Mouse (Mus musculus): ENCODE measurements around the gene Gigyf1. TPM values are rescaled to one million over a fixed set of nuclear protein-coding genes. Genes with fewer than 3 reads are reported as not detected.

Gigyf1 gene
- total RNA-seq, 2 experiments from 2014 or later = 20.9 to 24.7 TPM

DNA sequence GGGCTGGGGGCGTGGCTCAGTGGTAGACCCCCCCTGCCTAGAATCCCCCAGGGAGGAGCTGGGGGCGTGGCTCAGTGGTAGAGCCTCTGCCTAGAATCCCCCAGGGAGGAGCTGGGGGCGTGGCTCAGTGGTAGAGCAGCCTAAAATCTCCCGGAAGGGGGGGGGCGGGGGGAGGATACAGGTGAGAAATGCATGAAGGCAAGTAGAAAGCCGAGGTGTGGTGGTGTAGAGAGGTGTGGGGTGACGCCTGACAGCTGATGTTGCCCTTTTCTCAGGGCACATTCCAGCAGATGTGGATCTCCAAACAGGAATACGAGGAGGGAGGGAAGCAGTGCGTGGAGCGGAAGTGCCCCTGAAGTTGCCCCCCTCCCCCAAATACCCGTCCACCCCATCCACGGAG, 50.7 kb downstream of the Gigyf1 start:
- Histone ChIP-seq H3K4me3 (peak overlapping the region; percentile 36; the same call in 1 of the 2 replicates), H3K27ac (no peak overlapping the region)
- DNase-seq = no peak
- intact Hi-C loops (cut with DNase I) = no loop called here
- TF ChIP-seq CTCF (IDR thresholded peaks at IDR 0.05) = no peak

DNA sequence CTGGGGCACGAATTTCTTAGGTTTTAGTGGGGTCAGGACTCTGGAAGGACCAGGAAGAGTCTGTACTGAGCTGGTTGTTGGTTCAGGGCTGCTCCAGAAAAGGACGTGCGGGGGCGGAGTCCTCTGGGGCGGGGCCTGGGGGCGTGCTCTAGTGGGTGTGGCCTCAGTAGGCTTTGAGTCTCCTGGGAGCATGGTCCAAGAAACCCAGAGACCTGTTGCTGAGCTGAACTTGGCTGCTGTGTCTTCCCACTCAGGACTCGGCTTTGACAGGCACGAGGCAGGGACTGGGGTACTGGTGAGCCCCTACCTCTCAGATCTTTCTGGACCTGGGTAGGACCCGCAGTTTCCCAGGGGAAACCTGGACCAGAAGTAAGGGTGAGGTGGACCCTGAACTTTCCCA, 51.3 kb downstream of the Gigyf1 start, which contains the start of gene Tfr2:
Gene Tfr2 (plus strand): TSS at position 176 of the 400 bp plus-strand sequence.
- Histone ChIP-seq H3K4me3 (peak within 1 kb of the TSS; percentile 36; the same call in 1 of the 2 replicates), H3K27ac (no peak within 1 kb of the TSS)
- intact Hi-C loops (cut with DNase I) = no loop called here
- TF ChIP-seq CTCF (IDR thresholded peaks at IDR 0.05) = no peak
- peak; percentile 50 for DNase-seq

DNA sequence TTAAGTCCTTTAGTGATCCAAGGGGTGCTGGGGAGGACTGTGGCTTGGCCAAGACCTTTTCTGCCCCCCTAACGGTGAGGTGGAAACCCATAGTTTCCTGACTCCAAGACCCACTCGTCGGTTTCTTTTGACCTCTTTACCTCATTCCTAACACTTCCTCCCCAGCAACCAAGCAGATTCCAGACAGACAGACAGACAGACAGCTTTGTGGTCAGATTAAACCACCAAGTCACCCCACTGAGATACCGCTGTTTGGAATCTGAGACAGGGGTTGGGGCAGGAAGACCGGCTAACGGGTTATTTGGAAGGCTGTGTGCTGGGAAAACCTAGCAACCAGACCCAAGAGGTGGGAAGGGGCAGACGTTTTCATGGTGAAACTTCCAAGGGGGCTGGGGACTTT, 51.8 kb downstream of the Gigyf1 start:
- no peak for TF ChIP-seq CTCF (IDR thresholded peaks at IDR 0.05)
- no peak overlapping the region for H3K4me3 ChIP-seq
- no peak overlapping the region for H3K27ac ChIP-seq
- intact Hi-C loops (cut with DNase I) = no loop called here
- no peak for DNase-seq

DNA sequence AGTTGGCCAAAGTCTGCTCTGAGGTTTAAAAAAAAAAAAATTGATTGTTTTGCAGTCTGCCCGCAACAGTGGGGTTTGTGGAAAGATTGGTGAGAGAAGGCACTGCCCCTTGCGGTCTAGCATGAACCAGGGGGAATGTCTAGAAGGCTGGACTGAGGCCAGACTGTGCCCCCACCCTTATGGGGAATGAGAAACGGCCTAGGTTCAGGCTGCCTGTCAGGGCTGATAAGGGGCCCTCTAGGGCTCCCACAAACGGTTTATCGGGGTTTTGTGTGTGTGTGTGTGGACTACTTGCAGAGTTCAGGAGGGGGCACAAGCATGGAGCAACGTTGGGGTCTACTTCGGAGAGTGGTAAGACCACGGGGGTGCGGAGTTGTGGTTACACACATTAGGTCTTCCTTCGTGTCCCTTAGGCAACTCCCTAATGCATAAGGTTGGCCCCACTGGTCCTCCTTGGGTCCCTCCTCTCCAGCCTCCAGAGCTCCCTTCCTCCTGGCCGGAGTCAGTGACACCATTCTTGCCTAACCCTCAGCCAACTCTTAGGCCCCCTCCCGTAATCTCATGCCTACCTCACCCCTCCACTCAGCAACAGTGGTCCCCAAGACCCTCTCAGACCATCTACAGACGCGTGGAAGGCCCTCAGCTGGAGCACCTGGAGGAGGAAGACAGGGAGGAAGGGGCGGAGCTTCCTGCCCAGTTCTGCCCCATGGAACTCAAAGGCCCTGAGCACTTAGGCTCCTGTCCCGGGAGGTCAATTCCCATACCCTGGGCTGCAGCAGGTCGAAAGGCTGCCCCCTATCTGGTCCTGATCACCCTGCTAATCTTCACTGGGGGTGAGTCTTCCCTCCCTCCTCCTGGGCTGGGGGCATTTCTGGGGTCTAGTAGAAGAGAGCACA, 52.6 kb downstream of the Gigyf1 start:
- no peak for TF ChIP-seq CTCF (IDR thresholded peaks at IDR 0.05)
- H3K4me3 ChIP-seq = no peak overlapping the region
- intact Hi-C loops (cut with DNase I) = no loop called here
- H3K27ac ChIP-seq = no peak overlapping the region
- DNase-seq = no peak

DNA sequence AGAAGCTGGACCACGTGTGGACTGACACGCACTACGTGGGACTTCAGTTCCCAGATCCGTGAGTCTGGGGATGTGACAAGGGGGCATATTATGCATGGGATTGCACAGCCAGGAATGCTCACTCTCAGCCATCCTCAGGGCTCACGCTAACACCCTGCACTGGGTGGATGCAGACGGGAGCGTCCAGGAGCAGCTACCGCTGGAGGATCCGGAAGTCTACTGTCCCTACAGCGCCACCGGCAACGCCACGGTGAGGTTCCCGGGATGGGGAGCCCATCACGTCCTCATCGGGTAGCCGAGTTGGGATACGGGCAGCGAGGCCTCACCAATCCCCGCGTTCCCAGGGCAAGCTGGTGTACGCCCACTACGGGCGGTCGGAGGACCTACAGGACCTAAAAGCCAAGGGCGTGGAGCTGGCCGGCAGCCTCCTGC, 56.1 kb downstream of the Gigyf1 start:
- H3K27ac ChIP-seq = no peak overlapping the region
- intact Hi-C loops (cut with DNase I) = no loop called here
- peak overlapping the region; percentile 61 for H3K4me3 ChIP-seq
- peak; percentile 46 for TF ChIP-seq CTCF (IDR thresholded peaks at IDR 0.05)
- DNase-seq = peak; percentile 65

Small RNA genes within 50 kb of the gene (microRNA-seq; reads per million reads assigned to microRNA genes)
- not detected for gene Mir6418

Other genes with a start within 250 kb of the Gigyf1 start
- gene Ache, start 231.0 kb upstream of the Gigyf1 start, total RNA-seq (2021) = 10 to 100 TPM; 13.7 to 17.9 TPM
- gene Ufsp1, start 223.9 kb upstream of the Gigyf1 start, total RNA-seq (2021) = 10 to 100 TPM; 14.2 to 15.1 TPM
- gene Srrt, start 210.9 kb upstream of the Gigyf1 start, total RNA-seq (2021) = 10 to 100 TPM; 38.7 to 46.2 TPM
- gene Trip6, start 204.1 kb upstream of the Gigyf1 start, total RNA-seq (2021) = 1 to 10 TPM; 2.1 to 3.1 TPM
- 1 to 10 TPM; 2.0 to 2.4 TPM for gene Slc12a9, start 185.0 kb upstream of the Gigyf1 start, total RNA-seq (2021)
- 10 to 100 TPM; 12.5 to 15.5 TPM for gene Ephb4, start 168.4 kb upstream of the Gigyf1 start, total RNA-seq (2021)
- under 1 TPM in 1 of 2 experiments, not detected in 1; 0.03 TPM for gene Zan, start 41.5 kb upstream of the Gigyf1 start, total RNA-seq (2021)
- gene Pop7, start 16.0 kb upstream of the Gigyf1 start, total RNA-seq (2021) = 10 to 100 TPM; 11.3 to 11.4 TPM
- gene Epo, start 14.7 kb downstream of the Gigyf1 start, total RNA-seq (2021) = not detected
- 100 to 1,000 TPM; 118 to 148 TPM for gene Gnb2, start 15.0 kb downstream of the Gigyf1 start, total RNA-seq (2021)
- not detected for gene Actl6b, start 35.0 kb downstream of the Gigyf1 start, total RNA-seq (2021)
- gene Tfr2, start 51.3 kb downstream of the Gigyf1 start, total RNA-seq (2021) = not detected
- 10 to 100 TPM in 1 of 2 experiments, 1 to 10 TPM in 1; 9.8 to 12.2 TPM for gene Mospd3, start 82.5 kb downstream of the Gigyf1 start, total RNA-seq (2021)
- gene Pcolce, start 95.2 kb downstream of the Gigyf1 start, total RNA-seq (2021) = 10 to 100 TPM; 30.9 to 76.1 TPM
- gene Fbxo24, start 110.5 kb downstream of the Gigyf1 start, total RNA-seq (2021) = under 1 TPM; 0.15 to 0.28 TPM
- gene Lrch4, start 110.6 kb downstream of the Gigyf1 start, total RNA-seq (2021) = 10 to 100 TPM; 15.6 to 17.1 TPM
- 1 to 10 TPM; 2.9 to 3.3 TPM for gene Gm20605, start 110.6 kb downstream of the Gigyf1 start, total RNA-seq (2021)
- gene Sap25, start 122.8 kb downstream of the Gigyf1 start, total RNA-seq (2021) = 1 to 10 TPM; 1.6 to 4.2 TPM
- under 1 TPM; 0.26 to 0.78 TPM for gene Irs3, start 127.2 kb downstream of the Gigyf1 start, total RNA-seq (2021)
- gene Agfg2, start 166.2 kb downstream of the Gigyf1 start, total RNA-seq (2021) = 10 to 100 TPM in 1 of 2 experiments, 1 to 10 TPM in 1; 3.3 to 10.3 TPM
- under 1 TPM; 0.05 to 0.45 TPM for gene Nyap1, start 223.1 kb downstream of the Gigyf1 start, total RNA-seq (2021)
- 10 to 100 TPM; 43.5 to 58.6 TPM for gene Tsc22d4, start 227.2 kb downstream of the Gigyf1 start, total RNA-seq (2021)

Measured in gastrocnemius, adult 2 months (tissue).